In the genomic region with DNA sequence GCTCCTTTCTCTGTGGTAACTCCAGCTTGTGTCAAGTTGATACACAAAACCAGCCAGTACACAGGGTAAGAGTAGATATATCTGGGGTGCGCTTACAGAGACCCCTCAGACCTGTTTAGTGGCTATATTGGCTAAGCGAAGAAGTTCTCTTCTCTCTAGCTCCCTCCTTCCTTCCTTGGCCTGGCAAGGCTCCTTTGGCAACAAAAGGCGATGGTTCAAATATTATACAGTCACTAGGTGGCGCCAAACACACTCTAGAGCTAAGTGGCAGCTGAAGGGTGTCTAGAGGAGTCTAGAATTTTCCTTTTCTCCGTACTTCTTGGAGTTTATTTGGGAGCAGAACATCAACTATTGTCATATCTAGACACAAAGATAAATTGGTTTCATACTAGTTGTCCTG, we compare ENCODE assay signal across 11 mouse cellular contexts. TPM values are rescaled to one million over a fixed set of nuclear protein-coding genes. Genes with fewer than 3 reads are reported as not detected.
DNase-seq lines count a peak whose midpoint lies in the region; ATAC-seq and TF ChIP-seq lines count a peak whose summit lies in the region.
"Had no signal": no experiment of that assay in that cellular context is flagged by ENCODE, and none has a peak within 500 bp of the region (broad histone marks: within the 10 kb centered on the region; RNA-seq: fewer than 3 reads in every experiment).

No protein-coding gene starts in this region.

- no peaks in the 10 kb centered on the region for H3K27me3 ChIP-seq in heart, embryonic 12.5 days (replicated peaks)
- H3K27me3 ChIP-seq in Patski = no peaks in the 10 kb centered on the region
- no peaks in the 10 kb centered on the region for H3K27me3 ChIP-seq in forebrain, embryonic 14.5 days (replicated peaks; ENCODE audit: control insufficient read depth, insufficient read depth, low read length)
- H3K27me3 ChIP-seq: embryonic facial prominence, embryonic 12.5 days; limb, embryonic 13.5 days; stomach, embryonic 15.5 days had no signal

- DNase-seq in heart, adult 8-10 months (ENCODE audit: low spot score) = peak; percentile 43
- peak; percentile 22 for DNase-seq in A20 (ENCODE audit: low read depth, low spot score)
- no peak for DNase-seq in Patski (ENCODE audit: low read depth, low spot score)
- peak; percentile 85 for DNase-seq in forebrain, embryonic 14.5 days (ENCODE audit: low spot score)
- DNase-seq in left cerebral cortex, postnatal 10 days (ENCODE audit: extremely low spot score in 1 of 2, low spot score in 2 of 2) = peak; percentile 36 to 54
- peak; percentile 44 to 59 for DNase-seq in right cerebral cortex, postnatal 10 days (ENCODE audit: low spot score in 2 of 2)
- DNase-seq in spleen, adult 18-20 months = no peak

- H3K4me1 ChIP-seq in heart, embryonic 12.5 days (replicated peaks) = peaks cover 4% of the 10 kb centered on the region
- H3K4me1 ChIP-seq in forebrain, embryonic 14.5 days (ENCODE audit: control insufficient read depth, insufficient read depth, low read length) = no peaks in the 10 kb centered on the region
- H3K4me1 ChIP-seq: embryonic facial prominence, embryonic 12.5 days; limb, embryonic 13.5 days; stomach, embryonic 15.5 days had no signal

- no peak overlapping the region for H3K4me3 ChIP-seq in heart, embryonic 12.5 days
- no peak overlapping the region for H3K4me3 ChIP-seq in forebrain, embryonic 14.5 days (ENCODE audit: low read depth, low read length)
- H3K4me3 ChIP-seq: embryonic facial prominence, embryonic 12.5 days; limb, embryonic 13.5 days; stomach, embryonic 15.5 days had no signal

- CTCF ChIA-PET in Patski (lab: Charles Lee) = interaction anchor here (0.7 to 1.9 kb wide), 16 partner anchors 10 to 421 kb away, joined by 3 to 9 read pairs (median 3); a partner anchor contains a TSS

- intact Hi-C loops in left cerebral cortex, postnatal 10 days (cut with DNase I) = loop anchor here (2.0 to 10.0 kb wide), 5 partner anchors 42 to 485 kb away; no protein-coding TSS in a partner anchor

- no peak overlapping the region for H3K4me2 ChIP-seq in heart, embryonic 12.5 days
- no peak overlapping the region for H3K4me2 ChIP-seq in forebrain, embryonic 14.5 days (ENCODE audit: low read length)
- H3K4me2 ChIP-seq: embryonic facial prominence, embryonic 12.5 days; limb, embryonic 13.5 days; stomach, embryonic 15.5 days had no signal

- in situ Hi-C loops in Patski (cut with MboI; ENCODE audit: low pct_unique_long_range_greater_than_20kb) = loop anchor here (5.0 kb wide), 1 partner anchor 87 kb away; no protein-coding TSS in a partner anchor

- H3K27ac ChIP-seq in heart, embryonic 12.5 days (ENCODE audit: poor library complexity, severe bottlenecking) = no peak overlapping the region
- H3K27ac ChIP-seq in forebrain, embryonic 14.5 days (ENCODE audit: low read depth, low read length) = no peak overlapping the region
- H3K27ac ChIP-seq: embryonic facial prominence, embryonic 12.5 days; limb, embryonic 13.5 days; stomach, embryonic 15.5 days had no signal

- POLR2A ChIA-PET in Patski (lab: Charles Lee) = no interaction called here

- H3K36me3 ChIP-seq in heart, embryonic 12.5 days = no peaks in the 10 kb centered on the region
- H3K36me3 ChIP-seq in forebrain, embryonic 14.5 days (ENCODE audit: control insufficient read depth, insufficient read depth, low read length) = no peaks in the 10 kb centered on the region
- H3K36me3 ChIP-seq: embryonic facial prominence, embryonic 12.5 days; limb, embryonic 13.5 days; stomach, embryonic 15.5 days had no signal

- H3K9ac ChIP-seq in heart, embryonic 12.5 days = no peak overlapping the region
- no peak overlapping the region for H3K9ac ChIP-seq in forebrain, embryonic 14.5 days (ENCODE audit: low read length)
- H3K9ac ChIP-seq: embryonic facial prominence, embryonic 12.5 days; limb, embryonic 13.5 days; stomach, embryonic 15.5 days had no signal

- peak; percentile 81 for TF ChIP-seq CTCF in Patski (IDR thresholded peaks at IDR 0.05)

- H3K9me3 ChIP-seq in heart, embryonic 12.5 days (replicated peaks) = no peaks in the 10 kb centered on the region
- H3K9me3 ChIP-seq in forebrain, embryonic 14.5 days (replicated peaks; ENCODE audit: control insufficient read depth, low read length) = no peaks in the 10 kb centered on the region
- H3K9me3 ChIP-seq: embryonic facial prominence, embryonic 12.5 days; limb, embryonic 13.5 days; stomach, embryonic 15.5 days had no signal

- ATAC-seq in heart, embryonic 12.5 days (ENCODE audit: insufficient number of reproducible peaks, low FRiP score) = no peak
- peak; percentile 48 for ATAC-seq in Patski
- ATAC-seq in forebrain, embryonic 14.5 days = no peak

- 24% methylated on average over 5 of the region's 5 CpGs for WGBS in heart, embryonic 12.5 days
- 26% methylated on average over 5 of the region's 5 CpGs for WGBS in forebrain, embryonic 14.5 days

RNA-seq across cellular contexts. Expression of a gene that starts 37.7 kb away (rescaled TPM):
- total RNA-seq in heart, adult 8-10 months (2022) = not detected
- not detected in 2 replicates for polyA plus RNA-seq in heart, embryonic 12.5 days (2016; fragmentation: Nextera tagmentation; extraction: Ambion mirVana)
- not detected for polyA plus RNA-seq in Patski (2021)
- polyA plus RNA-seq in forebrain, embryonic 14.5 days (2014; fragmentation: Nextera tagmentation; extraction: Ambion mirVana) = not detected in 2 replicates
- total RNA-seq in left cerebral cortex, postnatal 10 days (2021) = under 1 TPM; 0.21 to 0.28 TPM
- polyA plus RNA-seq: embryonic facial prominence, embryonic 12.5 days; stomach, embryonic 15.5 days had no signal

RNA-seq across cellular contexts. Expression of a gene that starts 50.4 kb away (rescaled TPM):
- under 1 TPM; 0.05 to 0.19 (median 0.09) TPM for total RNA-seq in heart, adult 8-10 months (2022)
- 0.03 TPM in 2 replicates for polyA plus RNA-seq in heart, embryonic 12.5 days (2016; fragmentation: Nextera tagmentation; extraction: Ambion mirVana)
- polyA plus RNA-seq in Patski (2021) = not detected
- polyA plus RNA-seq in forebrain, embryonic 14.5 days (2014; fragmentation: Nextera tagmentation; extraction: Ambion mirVana) = not detected in 2 replicates
- total RNA-seq in left cerebral cortex, postnatal 10 days (2021) = under 1 TPM; 0.26 to 0.28 TPM

Comparison
In these comparisons a context has a peak if more than half of its experiments do, and no peak if none do; other contexts are left out.
1. DNase-seq: peak in heart, adult 8-10 months (single experiment), A20 (single experiment), forebrain, embryonic 14.5 days (single experiment), left cerebral cortex, postnatal 10 days (2 of 2) and right cerebral cortex, postnatal 10 days (2 of 2); none in Patski (single experiment) and spleen, adult 18-20 months (0 of 2).